Mouse (Mus musculus): ENCODE measurements around the gene Cmklr1. TPM values are rescaled to one million over a fixed set of nuclear protein-coding genes. Genes with fewer than 3 reads are reported as not detected.

Cmklr1 gene
- total RNA-seq, 2 experiments from 2014 or later, result 3.8 to 4.5 TPM

DNA sequence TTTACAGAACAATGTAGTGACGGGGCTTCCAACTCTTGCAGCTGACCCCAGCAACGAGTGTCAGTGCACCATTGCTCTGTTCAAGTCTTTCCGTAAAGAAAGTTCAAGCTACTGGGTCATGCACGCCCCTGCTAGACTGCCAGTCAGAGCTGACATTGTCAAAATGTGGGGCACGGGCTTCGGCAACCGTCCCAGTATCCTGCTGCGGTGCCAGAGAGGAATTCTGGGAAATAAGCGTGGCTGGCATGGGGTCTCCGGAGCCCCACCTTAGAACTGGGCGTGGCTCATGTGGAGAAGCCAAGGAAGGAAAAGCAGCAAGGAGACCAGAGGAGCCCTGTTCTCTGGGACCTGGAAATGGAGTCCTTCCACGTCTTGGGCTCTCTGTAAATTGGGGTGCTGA lies 84.4 kb downstream of the Cmklr1 start:
- intact Hi-C loops (cut with DNase I), result no loop called here
- DNase-seq (ENCODE audit: low spot score in 2 of 2), result no peak

GRCm38 (mm10) chr5:113565101-113565854 lies 84.9 kb downstream of the Cmklr1 start:
- intact Hi-C loops (cut with DNase I), result no loop called here
- DNase-seq (ENCODE audit: low spot score in 2 of 2), result no peak

DNA sequence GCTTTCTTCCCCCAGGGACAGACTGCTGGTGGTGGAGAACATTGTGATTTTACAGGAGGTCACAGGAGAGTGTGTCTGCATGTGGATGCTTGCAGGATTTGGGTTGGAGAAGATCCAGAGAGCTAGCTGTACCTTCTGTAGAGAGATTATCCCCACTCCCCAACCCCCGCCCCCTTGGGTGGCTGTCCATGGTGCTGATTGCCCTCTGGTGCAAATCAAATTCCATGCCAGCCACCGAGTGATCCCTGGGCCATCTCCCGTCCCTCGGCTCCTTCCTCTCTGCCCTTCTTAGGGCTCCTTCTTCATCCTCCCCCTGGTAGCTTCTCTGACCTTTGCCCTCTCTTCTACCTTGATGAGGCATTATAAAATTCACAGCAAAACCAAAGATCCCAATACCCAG lies 85.8 kb downstream of the Cmklr1 start:
- no peak for DNase-seq (ENCODE audit: low spot score in 2 of 2)
- intact Hi-C loops (cut with DNase I), result no loop called here

Other genes starting within 250 kb of the Cmklr1 start
- gene Wscd2, start 160.1 kb downstream of the Cmklr1 start, total RNA-seq (2021), result 10 to 100 TPM; 56.0 to 67.5 TPM
- gene 1700069L16Rik, start 74.3 kb upstream of the Cmklr1 start, total RNA-seq (2021), result not detected
- gene Ficd, start 85.4 kb upstream of the Cmklr1 start, total RNA-seq (2021), result 10 to 100 TPM; 12.2 to 12.5 TPM
- 10 to 100 TPM; 36.6 to 37.1 TPM for gene Sart3, start 122.1 kb upstream of the Cmklr1 start, total RNA-seq (2021)
- gene Iscu, start 122.3 kb upstream of the Cmklr1 start, total RNA-seq (2021), result 100 to 1,000 TPM; 110 to 116 TPM
- 10 to 100 TPM; 23.3 to 25.6 TPM for gene Tmem119, start 150.1 kb upstream of the Cmklr1 start, total RNA-seq (2021)
- gene Selplg, start 182.2 kb upstream of the Cmklr1 start, total RNA-seq (2021), result 10 to 100 TPM; 30.2 to 32.9 TPM